Mouse (Mus musculus) midbrain, embryonic 15.5 days (tissue): ENCODE measurements at regions not wholly inside any gene's neighbourhood (a gene's known extent, or its start where the extent isn't known, plus 50 kb on each side); places are given as distances from the start of the nearest gene placed in this dataset.

Source experiments
- ATAC-seq: fragments of 200-750 bp; cut with Nextera tagmentation; replicated peaks from 2 replicates; pipeline ENCODE4 v1.8.0; 2017; ENCODE audit warnings: moderate TSS enrichment
- H3K27ac ChIP-seq: fragments of 300-500 bp; sonication (generic); 2 replicates; pipeline ENCODE4 v1.5.1; 2015; ENCODE audit warnings: mild to moderate bottlenecking, inconsistent platforms
- H3K27me3 ChIP-seq: fragments of 300-500 bp; sonication (generic); replicated peaks from 2 replicates; pipeline ENCODE4 v1.6.1; 2015; ENCODE audit warnings: inconsistent platforms
- H3K36me3 ChIP-seq: fragments of 300-500 bp; sonication (generic); replicated peaks from 2 replicates; pipeline ENCODE4 v1.6.1; 2015; ENCODE audit warnings: inconsistent platforms
- H3K4me1 ChIP-seq: fragments of 300-500 bp; sonication (generic); 2 replicates; pipeline ENCODE4 v1.6.1; 2015; ENCODE audit warnings: inconsistent platforms
- H3K4me2 ChIP-seq: fragments of 300-500 bp; sonication (generic); 2 replicates; pipeline ENCODE4 v1.6.1; 2015; ENCODE audit warnings: inconsistent platforms, mild to moderate bottlenecking, moderate library complexity
- H3K4me3 ChIP-seq: fragments of 300-500 bp; sonication (generic); 2 replicates; pipeline ENCODE4 v1.5.1; 2015; ENCODE audit warnings: mild to moderate bottlenecking, inconsistent platforms
- H3K9ac ChIP-seq: fragments of 300-500 bp; sonication (generic); 2 replicates; pipeline ENCODE4 v1.6.1; 2015; ENCODE audit warnings: mild to moderate bottlenecking, inconsistent platforms
- H3K9me3 ChIP-seq: fragments of 300-500 bp; sonication (generic); 2 replicates; pipeline ENCODE4 v1.6.1; 2016; ENCODE audit warnings: inconsistent platforms
- WGBS: fragments of 180-500 bp; shearing (Covaris S2); methylation state at CpG from one replicate; pipeline ENCODE4 v1.1.7; 2015; ENCODE audit warnings: mixed read lengths; 5-methylcytosine and 5-hydroxymethylcytosine counted together

GRCm38 (mm10) chr3:35088241-35089080 is 438.3 kb downstream of the Sox2 start:
- no peak overlapping the region for H3K9ac ChIP-seq
- H3K4me3 ChIP-seq: no peak overlapping the region
- peak overlapping the region; percentile 25 for H3K4me2 ChIP-seq
- no peaks in the 10 kb centered on the region for H3K27me3 ChIP-seq
- peaks cover 22% of the 10 kb centered on the region for H3K4me1 ChIP-seq
- peak overlapping the region; percentile 80 for H3K27ac ChIP-seq
- 7% methylated on average over 19 of the region's 19 CpGs for WGBS
- ATAC-seq: peak; percentile 83
- H3K36me3 ChIP-seq: no peaks in the 10 kb centered on the region
- H3K9me3 ChIP-seq: no peaks in the 10 kb centered on the region

GRCm38 (mm10) chr3:35090496-35091133 is 440.4 kb downstream of the Sox2 start:
- Histone ChIP-seq H3K36me3 (no peaks in the 10 kb centered on the region), H3K27ac (0 out of 2 replicates have a peak overlapping the region, but pooled peaks have one; percentile 0), H3K4me1 (peaks cover 14% of the 10 kb centered on the region), H3K9ac (no peak overlapping the region), H3K9me3 (no peaks in the 10 kb centered on the region), H3K27me3 (no peaks in the 10 kb centered on the region), H3K4me3 (no peak overlapping the region), H3K4me2 (no peak overlapping the region)
- 34% methylated on average over 5 of the region's 5 CpGs for WGBS
- peak; percentile 27; the same call in 1 of the 2 replicates for ATAC-seq

GRCm38 (mm10) chr3:35093001-35093400 is 442.8 kb downstream of the Sox2 start:
- ATAC-seq: no peak
- Histone ChIP-seq H3K9me3 (no peaks in the 10 kb centered on the region), H3K4me3 (no peak overlapping the region), H3K4me1 (peaks cover 12% of the 10 kb centered on the region), H3K27me3 (no peaks in the 10 kb centered on the region), H3K27ac (no peak overlapping the region), H3K4me2 (no peak overlapping the region), H3K9ac (no peak overlapping the region), H3K36me3 (no peaks in the 10 kb centered on the region)
- 95% methylated on average over 9 of the region's 9 CpGs for WGBS

GRCm38 (mm10) chr3:35095221-35095620 is 445.0 kb downstream of the Sox2 start:
- WGBS: 96% methylated on average over 8 of the region's 8 CpGs
- H3K4me3 ChIP-seq: no peak overlapping the region
- H3K9me3 ChIP-seq: no peaks in the 10 kb centered on the region
- H3K4me2 ChIP-seq: no peak overlapping the region
- ATAC-seq: no peak
- H3K4me1 ChIP-seq: no peaks in the 10 kb centered on the region
- no peak overlapping the region for H3K27ac ChIP-seq
- H3K36me3 ChIP-seq: no peaks in the 10 kb centered on the region
- no peaks in the 10 kb centered on the region for H3K27me3 ChIP-seq
- no peak overlapping the region for H3K9ac ChIP-seq

- ATAC-seq: no peak
- Histone ChIP-seq H3K4me1 (no peaks in the 10 kb centered on the region), H3K27me3 (0 out of 2 replicates have a peak, but pooled peaks cover 7% of the 10 kb centered on the region), H3K9me3 (no peaks in the 10 kb centered on the region), H3K36me3 (no peaks in the 10 kb centered on the region), H3K9ac (no peak overlapping the region), H3K4me2 (no peak overlapping the region), H3K27ac (no peak overlapping the region), H3K4me3 (no peak overlapping the region)
- 85% methylated on average over 5 of the region's 5 CpGs for WGBS
These were observed 446.2 kb downstream of the Sox2 start for GRCm38 (mm10) chr3:35096381-35096780.

GRCm38 (mm10) chr3:35097766-35098165 is 447.6 kb downstream of the Sox2 start:
- Histone ChIP-seq H3K4me1 (peaks cover 3% of the 10 kb centered on the region; the same call in 1 of the 2 replicates), H3K9me3 (no peaks in the 10 kb centered on the region), H3K4me2 (no peak overlapping the region), H3K9ac (no peak overlapping the region), H3K27me3 (0 out of 2 replicates have a peak, but pooled peaks cover 7% of the 10 kb centered on the region), H3K27ac (no peak overlapping the region), H3K36me3 (no peaks in the 10 kb centered on the region), H3K4me3 (no peak overlapping the region)
- ATAC-seq: no peak
- WGBS: 92% methylated on average over 6 of the region's 6 CpGs

- Histone ChIP-seq H3K9me3 (no peaks in the 10 kb centered on the region), H3K4me3 (no peak overlapping the region), H3K4me2 (no peak overlapping the region), H3K27ac (no peak overlapping the region), H3K36me3 (no peaks in the 10 kb centered on the region), H3K27me3 (0 out of 2 replicates have a peak, but pooled peaks cover 7% of the 10 kb centered on the region), H3K4me1 (peaks cover 7% of the 10 kb centered on the region), H3K9ac (no peak overlapping the region)
- 67% methylated on average over 3 of the region's 3 CpGs for WGBS
- 0 out of 2 replicates have a peak, but pooled peaks have one; percentile 16 for ATAC-seq
These were observed 449.0 kb downstream of the Sox2 start for GRCm38 (mm10) chr3:35099226-35099625.

- H3K4me3 ChIP-seq: no peak overlapping the region
- WGBS: 59% methylated on average over 10 of the region's 10 CpGs
- H3K27ac ChIP-seq: no peak overlapping the region
- peaks cover 7% of the 10 kb centered on the region; the same call in 1 of the 2 replicates for H3K27me3 ChIP-seq
- H3K36me3 ChIP-seq: no peaks in the 10 kb centered on the region
- H3K4me2 ChIP-seq: no peak overlapping the region
- peaks cover 7% of the 10 kb centered on the region for H3K4me1 ChIP-seq
- no peak overlapping the region for H3K9ac ChIP-seq
- no peak for ATAC-seq
- H3K9me3 ChIP-seq: no peaks in the 10 kb centered on the region
These were observed 449.7 kb downstream of the Sox2 start for GRCm38 (mm10) chr3:35099876-35100420.

GRCm38 (mm10) chr3:35101286-35101685 is 451.1 kb downstream of the Sox2 start:
- Histone ChIP-seq H3K4me2 (no peak overlapping the region), H3K36me3 (no peaks in the 10 kb centered on the region), H3K27me3 (peaks cover 7% of the 10 kb centered on the region; the same call in 1 of the 2 replicates), H3K4me3 (no peak overlapping the region), H3K9ac (no peak overlapping the region), H3K9me3 (no peaks in the 10 kb centered on the region), H3K27ac (no peak overlapping the region), H3K4me1 (peaks cover 7% of the 10 kb centered on the region)
- ATAC-seq: no peak
- WGBS: 59% methylated on average over 8 of the region's 8 CpGs

GRCm38 (mm10) chr3:35101951-35102350 is 451.7 kb downstream of the Sox2 start:
- Histone ChIP-seq H3K27ac (peak overlapping the region; percentile 38; the same call in 1 of the 2 replicates), H3K9me3 (no peaks in the 10 kb centered on the region), H3K36me3 (no peaks in the 10 kb centered on the region), H3K4me2 (no peak overlapping the region), H3K4me1 (peaks cover 7% of the 10 kb centered on the region), H3K27me3 (peaks cover 7% of the 10 kb centered on the region; the same call in 1 of the 2 replicates), H3K4me3 (no peak overlapping the region), H3K9ac (no peak overlapping the region)
- WGBS: 42% methylated on average over 5 of the region's 5 CpGs
- ATAC-seq: no peak

GRCm38 (mm10) chr3:35102715-35103591 is 452.7 kb downstream of the Sox2 start:
- H3K27me3 ChIP-seq: peaks cover 7% of the 10 kb centered on the region; the same call in 1 of the 2 replicates
- H3K27ac ChIP-seq: peak overlapping the region; percentile 38; the same call in 1 of the 2 replicates
- H3K36me3 ChIP-seq: no peaks in the 10 kb centered on the region
- H3K4me3 ChIP-seq: no peak overlapping the region
- H3K9ac ChIP-seq: no peak overlapping the region
- peak; percentile 80 for ATAC-seq
- H3K4me1 ChIP-seq: peaks cover 7% of the 10 kb centered on the region
- H3K9me3 ChIP-seq: no peaks in the 10 kb centered on the region
- 18% methylated on average over 13 of the region's 13 CpGs for WGBS
- 0 out of 2 replicates have a peak overlapping the region, but pooled peaks have one; percentile 9 for H3K4me2 ChIP-seq
